Mouse (Mus musculus) neural tube, embryonic 14.5 days (tissue): Measurements from ENCODE around the gene Ralb. TPM values are rescaled to one million over a fixed set of nuclear protein-coding genes. Genes with fewer than 3 reads are reported as not detected.

Source experiments
- ATAC-seq: fragments of 200-750 bp; cut with Nextera tagmentation; 2 replicates; pipeline ENCODE4 v1.8.0; 2017; ENCODE audit warnings: low read depth, mild to moderate bottlenecking, moderate TSS enrichment, moderate library complexity
- H3K27ac ChIP-seq: fragments of 300-500 bp; sonication (generic); 2 replicates; pipeline ENCODE4 v1.5.1; 2014; ENCODE audit warnings: low read depth, mild to moderate bottlenecking, control low read depth, low read length, moderate library complexity, mixed read lengths
- H3K27me3 ChIP-seq: fragments of 300-500 bp; sonication (generic); 2 replicates; pipeline ENCODE4 v1.6.1; 2014; ENCODE audit warnings: low read length; ENCODE audit not compliant: control insufficient read depth, insufficient read depth
- H3K36me3 ChIP-seq: fragments of 300-500 bp; sonication (generic); 2 replicates; pipeline ENCODE4 v1.6.1; 2014; ENCODE audit warnings: low read length, mixed read lengths; ENCODE audit not compliant: control insufficient read depth, insufficient read depth
- H3K4me1 ChIP-seq: fragments of 300-500 bp; sonication (generic); 2 replicates; pipeline ENCODE4 v1.6.1; 2014; ENCODE audit warnings: low read length; ENCODE audit not compliant: control insufficient read depth, insufficient read depth
- H3K4me2 ChIP-seq: fragments of 300-500 bp; sonication (generic); 2 replicates; pipeline ENCODE4 v1.6.1; 2014; ENCODE audit warnings: mild to moderate bottlenecking, low read depth, low read length, control low read depth
- H3K4me3 ChIP-seq: fragments of 300-500 bp; sonication (generic); 2 replicates; pipeline ENCODE4 v1.5.1; 2014; ENCODE audit warnings: low read depth, low read length, control low read depth, mixed read lengths
- H3K9ac ChIP-seq: fragments of 300-500 bp; sonication (generic); replicated peaks from 2 replicates; pipeline ENCODE4 v1.6.1; 2014; ENCODE audit warnings: low read depth, mild to moderate bottlenecking, control low read depth, low read length, mixed read lengths
- H3K9me3 ChIP-seq: fragments of 300-500 bp; sonication (generic); 2 replicates; pipeline ENCODE4 v1.6.1; 2016; ENCODE audit warnings: low read length; ENCODE audit not compliant: control insufficient read depth
- WGBS: fragments of 180-500 bp; shearing (Covaris S2); extraction: QIAGEN DNeasy Blood & Tissue Kit; methylation state at CpG from one replicate; pipeline ENCODE4 v1.1.7; 2014; 5-methylcytosine and 5-hydroxymethylcytosine counted together
- polyA plus RNA-seq: library from polyadenylated mRNA; unstranded; fragments of >200 nt; fragmentation: Nextera tagmentation; extraction: Ambion mirVana; gene quantifications from 2 replicates; pipeline ENCODE4 v1.2.1, GENCODE M21; 2014

Gene Ralb
- polyA plus RNA-seq, 1 experiment from 2014 or later: 35.8 TPM

DNA sequence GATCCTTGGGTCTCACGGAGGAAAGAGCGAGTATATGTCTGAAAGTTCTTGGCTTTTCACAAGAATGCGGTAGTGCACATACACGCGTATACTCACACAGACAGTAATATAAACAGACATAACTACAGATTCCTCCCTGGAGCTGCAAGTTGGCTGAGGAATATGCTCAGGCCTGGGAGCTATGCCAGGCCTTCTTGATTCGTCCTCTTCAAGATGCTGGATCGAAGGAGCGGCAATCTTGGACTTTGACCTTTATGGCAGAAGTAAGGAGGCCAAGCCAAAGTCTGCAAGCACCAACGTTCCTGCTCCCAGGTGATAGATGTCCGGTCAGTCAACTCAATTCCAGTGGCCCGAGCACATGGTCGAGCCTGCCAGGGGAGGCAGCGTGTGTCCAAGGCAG lies 26.3 kb upstream of the Ralb start:
- no peak overlapping the region for H3K9ac ChIP-seq
- no peak overlapping the region for H3K4me2 ChIP-seq
- no peak for ATAC-seq
- no peak overlapping the region for H3K4me3 ChIP-seq
- H3K27ac ChIP-seq: no peak overlapping the region
- WGBS: 95% methylated on average over 13 of the region's 13 CpGs
- H3K36me3 ChIP-seq: no peaks in the 10 kb centered on the region
- H3K4me1 ChIP-seq: peaks cover 6% of the 10 kb centered on the region; the same call in 1 of the 2 replicates
- no peaks in the 10 kb centered on the region for H3K9me3 ChIP-seq
- H3K27me3 ChIP-seq: no peaks in the 10 kb centered on the region

DNA sequence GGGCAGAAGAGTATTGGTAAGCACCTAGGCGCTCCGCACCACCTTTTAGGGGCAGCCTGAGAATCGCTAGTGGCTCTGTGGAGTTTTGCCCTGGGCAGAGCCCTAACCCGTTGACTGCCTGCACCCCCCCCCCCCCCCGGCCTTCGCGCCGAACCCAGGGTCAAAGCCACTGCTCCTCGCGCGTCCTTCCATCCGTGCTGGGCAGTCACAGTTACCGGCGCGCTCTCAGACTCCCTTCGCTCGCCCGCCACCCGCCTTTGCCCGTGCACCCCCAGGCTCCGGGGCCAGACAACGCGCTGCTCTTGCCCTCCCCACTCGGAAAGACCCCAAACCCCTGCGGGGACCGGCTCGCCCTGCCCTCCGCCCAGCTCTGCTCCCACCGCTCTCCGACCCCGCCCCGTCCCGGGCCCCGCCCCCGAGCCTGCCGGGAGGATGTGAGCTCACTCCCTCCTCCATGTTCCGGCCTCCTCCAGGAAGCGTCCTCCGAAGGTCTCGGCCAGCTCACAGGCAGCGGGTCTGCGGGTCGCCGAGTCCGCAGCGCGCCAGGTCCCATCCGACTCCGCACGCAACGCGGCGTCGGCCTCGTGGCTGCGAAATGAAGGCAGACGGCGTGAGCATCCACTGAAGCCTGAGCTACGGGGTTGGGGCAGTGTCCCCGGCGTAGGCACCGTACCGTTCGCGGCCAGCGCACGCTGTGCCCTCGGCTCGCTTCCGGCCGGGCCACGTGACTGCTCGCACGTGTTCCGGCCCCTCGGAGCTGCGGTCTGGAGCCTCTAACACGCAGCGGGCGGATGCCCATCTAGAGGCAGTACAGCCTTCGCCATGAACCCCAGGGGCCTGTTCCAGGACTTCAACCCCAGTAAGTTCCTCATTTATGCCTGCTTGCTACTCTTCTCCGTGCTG lies 21.3 kb upstream of the Ralb start, which contains the start of gene Tmem185b:
Gene Tmem185b, plus strand, starts transcription at position 472 of the 903 bp plus-strand sequence.
- Histone ChIP-seq H3K27me3 (no peaks in the 10 kb centered on the region), H3K9me3 (no peaks in the 10 kb centered on the region), H3K4me3 (peak within 1 kb of the TSS; percentile 62), H3K36me3 (no peaks in the 10 kb centered on the region), H3K4me2 (peak within 1 kb of the TSS; percentile 74), H3K27ac (peak within 1 kb of the TSS; percentile 82), H3K4me1 (peaks cover 18% of the 10 kb centered on the region), H3K9ac (peak within 1 kb of the TSS; percentile 79)
- 1% methylated on average over 71 of the region's 82 CpGs for WGBS
- peak; percentile 97 for ATAC-seq

DNA sequence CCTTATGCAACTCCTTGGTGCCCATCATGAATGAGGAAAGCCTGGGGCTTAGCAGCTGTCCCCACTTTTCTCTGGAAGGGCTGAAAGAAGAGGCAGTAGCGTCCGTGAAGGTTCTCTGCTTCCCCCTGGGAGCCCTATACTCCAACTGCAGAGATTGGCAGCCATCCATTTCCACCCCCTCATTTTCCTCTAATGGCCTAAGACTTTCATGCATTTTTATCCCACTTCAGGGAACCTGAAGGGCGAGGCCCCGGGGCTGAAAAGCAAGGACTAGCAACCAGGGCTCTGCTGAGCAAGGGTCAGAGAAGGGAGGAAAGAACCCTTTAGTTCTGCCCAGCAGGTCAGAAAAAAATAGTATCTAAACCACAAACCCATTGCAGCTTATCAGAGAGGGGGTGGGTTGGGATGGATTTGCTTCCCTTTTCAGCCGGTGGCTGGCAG lies 20.4 kb upstream of the Ralb start:
- no peak for ATAC-seq
- Histone ChIP-seq H3K4me2 (peak overlapping the region; percentile 74), H3K36me3 (no peaks in the 10 kb centered on the region), H3K27ac (peak overlapping the region; percentile 82; the same call in 1 of the 2 replicates), H3K9ac (peak overlapping the region; percentile 79; the same call in 1 of the 2 replicates), H3K9me3 (no peaks in the 10 kb centered on the region), H3K4me1 (peaks cover 20% of the 10 kb centered on the region), H3K27me3 (no peaks in the 10 kb centered on the region), H3K4me3 (peak overlapping the region; percentile 62)
- WGBS: 6% methylated on average over 5 of the region's 5 CpGs

DNA sequence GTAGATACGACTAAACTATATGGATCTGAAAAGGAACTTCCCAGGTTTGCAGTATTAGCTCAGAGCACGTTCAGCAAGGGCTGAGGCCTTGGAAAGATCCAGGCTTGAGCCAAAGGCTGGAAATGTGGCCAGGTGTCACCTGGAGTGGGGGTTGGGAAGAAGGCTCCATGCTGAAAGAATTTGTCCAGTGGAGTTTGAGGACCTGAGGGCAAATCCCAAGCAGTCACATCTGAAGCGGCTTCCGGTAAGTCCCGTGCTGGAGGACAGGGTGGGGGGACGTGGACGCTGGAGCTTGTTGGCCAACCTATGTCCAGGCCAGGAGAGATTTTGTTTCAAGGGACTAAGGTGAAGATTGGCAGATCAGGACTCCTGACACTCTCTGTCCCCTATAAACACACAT lies 19.2 kb upstream of the Ralb start:
- ATAC-seq: no peak
- Histone ChIP-seq H3K4me3 (no peak overlapping the region), H3K4me2 (no peak overlapping the region), H3K27me3 (no peaks in the 10 kb centered on the region), H3K36me3 (no peaks in the 10 kb centered on the region), H3K4me1 (peaks cover 20% of the 10 kb centered on the region), H3K9ac (no peak overlapping the region), H3K9me3 (no peaks in the 10 kb centered on the region), H3K27ac (no peak overlapping the region)
- 94% methylated on average over 7 of the region's 7 CpGs for WGBS

DNA sequence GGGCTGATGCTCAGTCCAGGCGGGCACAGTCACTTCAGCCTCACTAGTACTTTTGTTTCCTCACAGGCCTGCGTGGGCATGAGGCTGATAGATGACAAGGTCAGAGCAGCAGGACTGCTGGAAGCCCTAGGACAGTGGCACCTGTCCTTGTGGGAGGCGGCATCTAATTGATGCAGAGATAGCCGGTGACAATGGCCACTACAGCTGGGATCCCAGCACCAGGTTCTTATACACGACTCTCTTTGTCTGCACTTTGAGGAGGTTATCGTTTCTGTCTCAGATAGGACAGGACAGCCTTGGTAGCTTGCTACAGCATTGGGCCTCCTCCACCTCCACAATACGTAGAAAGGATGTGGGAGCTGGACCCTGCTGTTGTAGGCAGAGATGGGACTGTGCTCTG lies 18.8 kb upstream of the Ralb start:
- no peak overlapping the region for H3K27ac ChIP-seq
- H3K9ac ChIP-seq: no peak overlapping the region
- no peaks in the 10 kb centered on the region for H3K9me3 ChIP-seq
- no peak overlapping the region for H3K4me3 ChIP-seq
- peaks cover 20% of the 10 kb centered on the region for H3K4me1 ChIP-seq
- H3K4me2 ChIP-seq: no peak overlapping the region
- WGBS: 93% methylated on average over 7 of the region's 7 CpGs
- no peaks in the 10 kb centered on the region for H3K27me3 ChIP-seq
- H3K36me3 ChIP-seq: no peaks in the 10 kb centered on the region
- ATAC-seq: no peak

DNA sequence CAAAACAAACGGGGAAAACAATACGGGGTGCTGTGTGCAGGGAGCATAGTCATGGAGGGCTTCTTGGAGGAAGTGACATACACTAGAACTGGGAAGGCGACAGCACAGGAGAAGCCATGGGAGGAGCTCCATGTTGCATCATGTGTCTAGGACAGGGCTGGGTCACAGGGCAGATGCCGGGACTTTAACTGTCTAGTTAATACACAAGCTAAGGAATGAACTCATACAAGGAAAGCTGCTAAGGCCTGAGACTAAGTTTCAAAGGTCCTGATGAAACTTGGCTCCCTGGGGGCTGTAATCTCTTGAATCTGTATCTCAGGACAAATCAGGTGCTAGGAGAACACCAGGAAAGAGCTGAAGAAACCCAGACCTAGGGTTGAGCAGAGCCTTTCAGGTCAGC lies 18.1 kb upstream of the Ralb start:
- no peak overlapping the region for H3K4me3 ChIP-seq
- no peak overlapping the region for H3K4me2 ChIP-seq
- no peaks in the 10 kb centered on the region for H3K27me3 ChIP-seq
- H3K9ac ChIP-seq: no peak overlapping the region
- peaks cover 20% of the 10 kb centered on the region for H3K4me1 ChIP-seq
- no peaks in the 10 kb centered on the region for H3K36me3 ChIP-seq
- no peak for ATAC-seq
- no peaks in the 10 kb centered on the region for H3K9me3 ChIP-seq
- 84% methylated on average over 4 of the region's 4 CpGs for WGBS
- H3K27ac ChIP-seq: no peak overlapping the region

DNA sequence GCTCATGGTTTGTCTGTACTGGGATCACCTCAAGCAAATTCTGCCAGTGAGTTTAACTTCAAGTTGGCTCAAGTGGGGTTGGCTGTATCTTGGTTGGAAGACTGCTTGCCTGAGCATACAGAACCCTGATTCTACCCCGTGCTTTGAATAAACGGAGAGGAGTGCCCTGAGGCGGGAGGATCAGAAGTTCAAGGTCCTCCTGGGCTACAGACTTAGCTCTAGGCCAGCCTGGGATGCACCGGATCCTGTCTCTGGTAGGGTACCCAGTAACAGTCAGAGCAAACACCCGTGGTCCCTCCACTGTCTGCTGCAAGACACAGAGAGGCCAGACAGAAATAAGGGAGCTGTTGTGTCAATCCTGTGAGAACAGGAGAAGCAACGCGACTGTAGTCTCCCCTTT lies 17.1 kb upstream of the Ralb start:
- H3K4me1 ChIP-seq: peaks cover 18% of the 10 kb centered on the region
- H3K27me3 ChIP-seq: no peaks in the 10 kb centered on the region
- no peaks in the 10 kb centered on the region for H3K9me3 ChIP-seq
- H3K9ac ChIP-seq: no peak overlapping the region
- no peak overlapping the region for H3K4me3 ChIP-seq
- no peak overlapping the region for H3K4me2 ChIP-seq
- no peaks in the 10 kb centered on the region for H3K36me3 ChIP-seq
- H3K27ac ChIP-seq: no peak overlapping the region
- ATAC-seq: no peak
- WGBS: 75% methylated on average over 7 of the region's 7 CpGs

DNA sequence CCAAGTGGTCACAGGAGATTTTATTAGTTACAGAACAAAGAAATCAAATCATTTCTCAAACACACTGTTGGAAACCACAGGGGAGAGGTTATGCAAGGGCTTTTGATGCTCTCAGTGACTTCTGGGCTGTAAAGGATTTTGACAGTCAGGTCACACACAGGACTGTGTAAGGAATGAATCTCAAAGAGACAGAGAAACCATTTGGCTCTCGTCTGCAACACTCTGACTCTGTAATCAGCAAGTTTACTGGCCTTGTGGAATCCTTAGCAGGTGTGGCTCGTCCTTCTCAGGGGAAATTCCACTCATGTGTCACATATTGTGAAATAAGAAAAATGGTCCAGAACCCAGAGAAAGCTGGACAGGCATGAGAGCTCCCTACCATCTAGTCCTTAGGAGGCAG lies 16.4 kb upstream of the Ralb start:
- WGBS: 26% methylated on average over 2 of the region's 2 CpGs
- Histone ChIP-seq H3K27ac (no peak overlapping the region), H3K36me3 (no peaks in the 10 kb centered on the region), H3K4me3 (no peak overlapping the region), H3K4me1 (peaks cover 14% of the 10 kb centered on the region), H3K9me3 (no peaks in the 10 kb centered on the region), H3K4me2 (no peak overlapping the region), H3K9ac (no peak overlapping the region), H3K27me3 (no peaks in the 10 kb centered on the region)
- ATAC-seq: no peak

DNA sequence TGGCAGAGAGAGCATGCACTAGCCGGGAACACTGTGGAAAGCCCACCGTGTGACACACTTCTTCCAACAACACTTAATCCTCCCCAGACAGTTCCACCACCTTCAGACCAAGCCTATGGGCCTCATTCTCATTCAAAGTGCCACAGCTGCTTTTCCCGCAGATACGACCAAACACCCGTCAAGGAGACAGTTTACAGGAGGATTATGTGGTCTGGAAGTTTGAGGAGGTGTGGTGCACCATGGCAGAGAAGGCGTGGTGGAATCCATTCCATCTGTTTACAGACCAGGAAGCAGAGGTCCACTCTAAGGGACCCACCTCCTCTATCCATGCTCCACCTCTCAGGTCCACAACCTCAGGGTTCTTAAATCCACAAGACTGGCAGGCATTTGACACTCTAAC lies 14.7 kb upstream of the Ralb start:
- H3K36me3 ChIP-seq: no peaks in the 10 kb centered on the region
- H3K4me1 ChIP-seq: peaks cover 4% of the 10 kb centered on the region; the same call in 1 of the 2 replicates
- H3K9me3 ChIP-seq: no peaks in the 10 kb centered on the region
- WGBS: 77% methylated on average over 6 of the region's 6 CpGs
- H3K27me3 ChIP-seq: no peaks in the 10 kb centered on the region
- no peak overlapping the region for H3K27ac ChIP-seq
- no peak overlapping the region for H3K4me3 ChIP-seq
- ATAC-seq: no peak
- no peak overlapping the region for H3K9ac ChIP-seq
- no peak overlapping the region for H3K4me2 ChIP-seq
